Mouse (Mus musculus) neural tube, embryonic 12.5 days (tissue): ENCODE results near the gene Tmem184a. TPM values are rescaled to one million over a fixed set of nuclear protein-coding genes. Genes with fewer than 3 reads are reported as not detected.

Experiments
- ATAC-seq: fragments of 200-750 bp; cut with Nextera tagmentation; 2 replicates; pipeline ENCODE4 v1.8.0; 2017; ENCODE audit warnings: low read depth, mild to moderate bottlenecking, moderate TSS enrichment, moderate library complexity; ENCODE audit not compliant: low FRiP score
- H3K27ac ChIP-seq: fragments of 300-500 bp; sonication (generic); 2 replicates; pipeline ENCODE4 v1.5.1; 2016
- H3K27me3 ChIP-seq: fragments of 300-500 bp; sonication (generic); replicated peaks from 2 replicates; pipeline ENCODE4 v1.6.1; 2016; ENCODE audit warnings: mild to moderate bottlenecking
- H3K36me3 ChIP-seq: fragments of 300-500 bp; sonication (generic); 2 replicates; pipeline ENCODE4 v1.6.1; 2016; ENCODE audit warnings: mild to moderate bottlenecking
- H3K4me1 ChIP-seq: fragments of 300-500 bp; sonication (generic); 2 replicates; pipeline ENCODE4 v1.6.1; 2016
- H3K4me2 ChIP-seq: fragments of 300-500 bp; sonication (generic); replicated peaks from 2 replicates; pipeline ENCODE4 v1.6.1; 2016; ENCODE audit warnings: mild to moderate bottlenecking
- H3K4me3 ChIP-seq: fragments of 300-500 bp; sonication (generic); 2 replicates; pipeline ENCODE4 v1.5.1; 2016
- H3K9ac ChIP-seq: fragments of 300-500 bp; sonication (generic); 2 replicates; pipeline ENCODE4 v1.6.1; 2016; ENCODE audit warnings: mild to moderate bottlenecking
- H3K9me3 ChIP-seq: fragments of 300-500 bp; sonication (generic); 2 replicates; pipeline ENCODE4 v1.6.1; 2016; ENCODE audit warnings: mild to moderate bottlenecking
- WGBS: fragments of 180-500 bp; shearing (Covaris S2); methylation state at CpG from one replicate; pipeline ENCODE4 v1.1.7; 2016; 5-methylcytosine and 5-hydroxymethylcytosine counted together
- polyA plus RNA-seq: library from polyadenylated mRNA; unstranded; fragments of >200 nt; fragmentation: Nextera tagmentation; extraction: Ambion mirVana; gene quantifications from 2 replicates; pipeline ENCODE4 v1.2.1, GENCODE M21; 2016

Tmem184a gene
- polyA plus RNA-seq, 1 experiment from 2014 or later = 0.68 TPM

DNA sequence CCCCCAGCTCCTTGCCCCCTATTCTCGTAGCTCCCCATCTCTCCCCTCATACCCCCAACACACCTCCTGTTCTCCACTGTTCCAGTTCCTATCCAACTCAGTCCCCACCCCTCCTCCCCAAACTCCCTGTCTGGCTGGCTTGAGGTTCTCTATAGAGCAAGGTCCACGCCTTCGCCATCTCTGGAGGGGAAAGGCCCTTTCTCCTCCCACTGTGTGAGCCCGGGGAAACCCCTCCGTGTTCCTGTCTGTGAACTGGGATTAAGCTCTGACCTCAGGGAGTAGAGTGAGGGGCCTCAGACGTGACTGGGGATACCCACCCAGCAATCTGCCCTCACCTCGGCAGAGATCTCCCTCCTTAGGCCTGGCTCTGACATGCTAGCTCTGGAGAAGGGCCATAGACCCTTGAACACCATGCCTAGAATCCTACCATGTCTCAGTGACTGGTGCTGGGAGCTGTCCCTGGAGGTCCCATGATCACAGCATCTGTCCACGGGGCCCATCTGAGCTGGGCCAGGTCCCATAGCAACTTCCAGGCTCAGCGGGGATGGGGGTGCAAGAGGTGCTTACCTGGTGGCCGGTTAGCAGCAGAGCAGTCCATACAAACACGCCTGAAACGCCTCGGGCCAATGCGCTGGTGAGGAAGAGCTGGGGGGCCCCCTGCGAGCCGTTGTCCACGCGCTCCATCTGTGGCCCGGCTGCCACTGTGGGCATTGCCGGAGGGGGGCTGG is 7.2 kb downstream of the Tmem184a start:
- H3K9ac ChIP-seq = no peak overlapping the region
- peaks cover 32% of the 10 kb centered on the region for H3K27me3 ChIP-seq
- H3K4me1 ChIP-seq = peaks cover 4% of the 10 kb centered on the region
- H3K27ac ChIP-seq = no peak overlapping the region
- H3K4me2 ChIP-seq = no peak overlapping the region
- no peaks in the 10 kb centered on the region for H3K36me3 ChIP-seq
- H3K9me3 ChIP-seq = no peaks in the 10 kb centered on the region
- no peak overlapping the region for H3K4me3 ChIP-seq
- no peak for ATAC-seq
- 74% methylated on average over 20 of the region's 20 CpGs for WGBS

DNA sequence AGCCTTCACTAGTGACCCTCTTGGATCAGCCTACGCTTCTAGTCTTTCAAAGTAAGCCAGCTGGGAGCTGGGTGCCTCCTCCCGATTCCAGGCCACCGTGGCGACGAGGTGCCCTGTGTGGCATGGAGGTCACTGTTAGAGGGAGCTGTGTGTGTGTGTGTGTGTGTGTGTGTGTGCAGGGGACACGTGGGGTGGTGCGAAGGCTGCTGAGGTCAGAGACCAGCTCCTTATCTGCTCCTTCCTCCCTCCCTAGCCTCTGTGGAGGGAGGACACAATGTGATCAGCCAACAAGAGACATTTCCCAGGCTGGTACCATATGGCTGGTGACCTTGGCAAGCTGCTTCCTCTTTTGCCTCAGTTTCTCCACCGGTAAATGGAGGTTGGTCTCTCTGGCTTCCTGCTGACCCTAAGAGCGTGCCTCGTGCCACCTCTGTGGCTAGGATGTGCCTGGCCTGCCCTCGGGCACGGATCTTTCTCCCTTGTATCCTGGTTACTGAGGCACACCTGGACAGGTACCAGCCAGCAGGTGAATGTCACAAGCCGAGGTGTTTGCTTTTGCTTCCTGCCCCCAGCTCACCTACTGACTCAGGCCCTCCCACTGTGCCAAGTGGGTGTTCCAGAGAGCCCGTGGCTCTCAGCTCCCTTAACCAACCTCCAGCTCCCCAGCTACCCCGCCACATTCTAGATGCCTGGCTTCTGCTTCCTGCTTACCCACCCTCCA is 7.9 kb downstream of the Tmem184a start:
- peaks cover 32% of the 10 kb centered on the region for H3K27me3 ChIP-seq
- no peak for ATAC-seq
- no peak overlapping the region for H3K27ac ChIP-seq
- no peak overlapping the region for H3K4me3 ChIP-seq
- WGBS = 80% methylated on average over 15 of the region's 15 CpGs
- no peak overlapping the region for H3K9ac ChIP-seq
- no peak overlapping the region for H3K4me2 ChIP-seq
- H3K9me3 ChIP-seq = no peaks in the 10 kb centered on the region
- no peaks in the 10 kb centered on the region for H3K36me3 ChIP-seq
- H3K4me1 ChIP-seq = peaks cover 4% of the 10 kb centered on the region

DNA sequence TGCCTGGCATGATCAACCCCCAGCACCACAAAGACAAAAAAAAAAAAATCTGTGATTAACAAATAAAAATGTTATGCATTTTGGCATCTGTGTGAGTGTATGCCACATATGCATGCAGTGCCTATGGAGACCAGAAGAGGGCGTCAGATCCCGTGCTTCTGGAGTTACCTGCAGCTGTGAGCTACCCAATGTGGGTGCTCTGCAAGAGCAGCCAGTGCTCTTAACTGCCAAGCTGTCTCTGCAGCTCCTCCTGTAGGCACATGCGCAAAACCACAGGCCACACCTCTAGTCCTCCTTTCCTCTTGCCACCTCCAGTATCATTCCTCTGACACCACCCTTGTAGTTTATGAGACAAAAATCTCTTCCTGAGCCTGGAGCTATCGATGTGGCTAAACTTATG is 10.3 kb downstream of the Tmem184a start:
- Histone ChIP-seq H3K4me2 (no peak overlapping the region), H3K9ac (no peak overlapping the region), H3K27me3 (peaks cover 19% of the 10 kb centered on the region), H3K4me1 (peaks cover 4% of the 10 kb centered on the region), H3K36me3 (no peaks in the 10 kb centered on the region), H3K27ac (no peak overlapping the region), H3K9me3 (no peaks in the 10 kb centered on the region), H3K4me3 (no peak overlapping the region)
- WGBS = 56% methylated on average over 4 of the region's 4 CpGs
- ATAC-seq = no peak

DNA sequence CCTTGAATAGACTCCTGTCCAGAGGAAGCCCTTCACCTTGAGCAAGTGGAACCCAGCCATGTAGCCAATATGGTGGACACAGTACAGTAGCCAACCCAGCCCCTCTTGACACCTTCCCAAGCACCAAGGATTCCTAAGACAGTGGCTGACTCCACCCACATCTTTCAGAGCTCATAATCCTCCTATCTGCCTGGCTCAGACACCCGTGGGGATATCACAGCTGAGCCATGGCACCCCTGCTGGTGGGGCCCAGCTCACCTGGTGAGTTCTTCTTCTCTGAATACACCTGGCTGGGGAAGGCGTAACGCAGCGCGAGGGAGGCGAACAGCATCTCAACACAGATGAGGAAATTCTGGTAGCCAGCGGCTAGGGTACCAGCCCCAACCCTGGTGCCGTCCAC is 13.8 kb downstream of the Tmem184a start:
- H3K27ac ChIP-seq = no peak overlapping the region

DNA sequence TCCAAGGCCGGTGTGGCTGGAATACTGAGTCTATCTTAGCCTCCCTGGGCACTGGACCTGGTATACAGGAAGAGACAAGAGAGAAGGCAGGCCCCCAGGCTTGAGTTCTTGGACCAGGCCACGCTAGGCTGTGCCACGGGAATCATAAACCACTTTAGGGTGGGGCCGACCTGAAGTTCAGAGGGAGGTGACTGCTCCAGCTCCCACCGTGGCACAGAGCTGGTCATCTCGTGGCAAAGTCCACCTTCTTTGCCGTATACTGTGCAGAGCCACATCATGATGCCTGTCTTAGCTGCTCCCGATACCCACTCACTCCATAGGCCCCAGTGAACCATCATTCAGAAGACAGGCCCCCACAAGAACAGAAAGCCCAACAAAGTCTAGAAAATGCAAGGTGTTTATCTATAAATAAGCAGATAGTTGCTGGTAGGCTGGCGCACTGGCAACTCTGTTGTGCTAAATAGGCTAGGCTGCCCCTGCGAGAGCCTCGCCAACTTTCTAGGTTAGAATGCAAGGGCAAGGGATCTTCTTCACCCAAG is 15.1 kb downstream of the Tmem184a start:
- no peaks in the 10 kb centered on the region for H3K9me3 ChIP-seq
- no peak overlapping the region for H3K27ac ChIP-seq
- H3K27me3 ChIP-seq = no peaks in the 10 kb centered on the region
- peaks cover 22% of the 10 kb centered on the region for H3K36me3 ChIP-seq
- H3K4me2 ChIP-seq = 0 out of 2 replicates have a peak overlapping the region, but pooled peaks have one; percentile 43
- H3K4me1 ChIP-seq = peaks cover 14% of the 10 kb centered on the region
- WGBS = 90% methylated on average over 11 of the region's 11 CpGs
- H3K9ac ChIP-seq = no peak overlapping the region
- H3K4me3 ChIP-seq = no peak overlapping the region
- ATAC-seq = no peak

More for the DNA sequence above, 13.8 kb downstream of the Tmem184a start:
- 91% methylated on average over 8 of the region's 8 CpGs for WGBS
- Histone ChIP-seq H3K9me3 (no peaks in the 10 kb centered on the region), H3K36me3 (peaks cover 10% of the 10 kb centered on the region), H3K27me3 (no peaks in the 10 kb centered on the region), H3K9ac (no peak overlapping the region), H3K4me1 (peaks cover 14% of the 10 kb centered on the region), H3K4me3 (no peak overlapping the region), H3K4me2 (no peak overlapping the region)
- no peak for ATAC-seq

DNA sequence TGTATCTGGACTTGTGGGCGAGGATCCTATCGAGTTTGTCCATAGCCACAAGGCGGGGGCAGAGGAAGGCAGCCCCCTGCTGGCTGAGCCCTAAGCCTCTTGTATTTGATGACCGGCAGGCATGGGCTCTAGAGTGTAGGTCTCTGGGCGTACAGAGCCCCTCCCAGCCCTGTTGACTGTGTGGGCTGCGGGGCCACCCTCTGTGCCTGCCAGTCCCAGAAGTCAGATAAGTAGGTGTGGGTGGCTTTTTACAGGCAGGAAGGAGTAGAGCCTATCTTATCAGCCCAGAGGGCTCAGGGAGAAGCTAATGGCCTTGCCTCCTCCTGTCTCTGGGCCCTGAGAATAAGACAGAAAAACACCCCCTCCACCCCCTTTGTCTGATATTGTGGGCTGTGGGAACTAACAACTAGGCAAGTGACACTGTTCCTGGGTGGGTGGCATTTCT is 15.6 kb downstream of the Tmem184a start:
- H3K27ac ChIP-seq = no peak overlapping the region
- H3K4me1 ChIP-seq = peaks cover 19% of the 10 kb centered on the region
- H3K27me3 ChIP-seq = no peaks in the 10 kb centered on the region; the same call in 1 of the 2 replicates
- 10% methylated on average over 6 of the region's 6 CpGs for WGBS
- H3K4me2 ChIP-seq = peak overlapping the region; percentile 43
- H3K9me3 ChIP-seq = no peaks in the 10 kb centered on the region
- ATAC-seq = no peak
- peaks cover 27% of the 10 kb centered on the region for H3K36me3 ChIP-seq
- H3K4me3 ChIP-seq = no peak overlapping the region
- H3K9ac ChIP-seq = no peak overlapping the region

DNA sequence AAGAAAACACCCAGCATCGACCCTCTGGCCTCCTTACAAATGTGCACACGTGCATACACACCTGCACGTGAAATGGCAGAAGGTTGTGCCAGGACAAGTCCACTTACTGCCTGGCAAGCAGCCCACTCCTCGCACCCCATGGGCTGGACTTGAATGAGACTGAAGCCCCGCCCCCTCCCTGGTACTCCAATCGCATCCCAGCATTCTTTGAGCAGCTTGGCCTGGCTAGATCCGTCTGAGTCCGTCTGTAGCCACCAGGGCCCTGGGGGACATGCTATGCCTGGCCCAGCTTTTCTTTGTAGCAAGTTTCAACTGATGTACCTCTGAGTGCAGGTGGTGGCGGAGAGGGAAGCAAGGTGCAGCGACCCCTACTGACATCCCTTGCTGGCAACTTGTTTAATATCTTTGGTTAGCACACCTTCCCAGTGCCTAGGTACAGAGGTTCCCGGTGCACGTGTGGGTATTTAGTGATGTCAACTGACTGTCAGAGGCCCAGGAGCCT is 16.1 kb downstream of the Tmem184a start:
- peaks cover 24% of the 10 kb centered on the region for H3K4me1 ChIP-seq
- no peak overlapping the region for H3K4me3 ChIP-seq
- H3K27ac ChIP-seq = no peak overlapping the region
- peak; percentile 70; the same call in 1 of the 2 replicates for ATAC-seq
- H3K36me3 ChIP-seq = peaks cover 28% of the 10 kb centered on the region
- WGBS = 9% methylated on average over 12 of the region's 12 CpGs
- no peak overlapping the region for H3K9ac ChIP-seq
- H3K4me2 ChIP-seq = peak overlapping the region; percentile 43
- H3K9me3 ChIP-seq = no peaks in the 10 kb centered on the region
- no peaks in the 10 kb centered on the region; the same call in 1 of the 2 replicates for H3K27me3 ChIP-seq

DNA sequence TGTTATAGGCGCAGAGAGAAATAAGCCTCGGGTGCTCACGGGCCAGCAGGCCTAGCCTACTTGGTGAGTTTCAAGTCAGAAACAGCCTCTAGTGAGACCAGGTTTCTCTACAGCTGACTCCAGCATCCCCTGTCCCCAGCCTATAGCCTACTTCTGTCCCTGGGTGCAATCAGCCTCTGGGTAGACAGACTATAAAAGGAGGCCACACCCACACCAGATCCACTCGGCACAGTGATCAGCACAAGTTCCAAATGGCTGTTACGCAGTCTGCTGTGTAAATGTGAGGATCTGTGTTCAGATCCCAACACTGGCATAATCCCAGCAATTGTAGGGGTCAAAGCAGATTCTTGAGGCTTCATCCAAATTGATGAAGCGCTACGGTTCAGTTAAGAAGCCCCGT is 16.6 kb downstream of the Tmem184a start:
- WGBS = 74% methylated on average over 8 of the region's 8 CpGs
- H3K4me2 ChIP-seq = no peak overlapping the region
- no peaks in the 10 kb centered on the region for H3K9me3 ChIP-seq
- H3K4me1 ChIP-seq = peaks cover 29% of the 10 kb centered on the region
- ATAC-seq = no peak
- no peak overlapping the region for H3K9ac ChIP-seq
- H3K27me3 ChIP-seq = no peaks in the 10 kb centered on the region; the same call in 1 of the 2 replicates
- no peak overlapping the region for H3K27ac ChIP-seq
- peaks cover 28% of the 10 kb centered on the region for H3K36me3 ChIP-seq
- H3K4me3 ChIP-seq = no peak overlapping the region

DNA sequence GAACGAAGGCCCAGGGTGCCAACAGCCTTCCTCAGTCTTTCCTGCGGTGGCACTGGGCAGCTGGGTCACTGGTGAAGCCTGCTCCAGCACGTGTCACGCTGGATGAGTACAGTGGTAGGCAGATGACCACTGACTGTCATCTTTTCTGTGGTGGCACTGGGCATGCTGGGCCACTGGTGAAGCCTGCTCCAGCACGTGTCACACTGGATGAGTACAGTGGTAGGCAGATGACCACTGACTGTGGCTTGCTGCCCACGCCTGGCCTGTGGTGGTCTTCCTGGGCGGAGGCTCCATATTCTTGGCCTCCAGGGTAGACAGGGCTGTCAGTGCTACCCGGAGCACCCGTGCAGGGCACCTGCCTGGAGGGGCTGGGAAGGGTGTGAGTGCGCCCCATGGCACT is 17.8 kb downstream of the Tmem184a start:
- Histone ChIP-seq H3K36me3 (peaks cover 28% of the 10 kb centered on the region), H3K27me3 (no peaks in the 10 kb centered on the region; the same call in 1 of the 2 replicates), H3K9ac (no peak overlapping the region), H3K4me3 (no peak overlapping the region), H3K27ac (no peak overlapping the region), H3K4me1 (peaks cover 42% of the 10 kb centered on the region), H3K9me3 (no peaks in the 10 kb centered on the region), H3K4me2 (no peak overlapping the region)
- 91% methylated on average over 10 of the region's 10 CpGs for WGBS
- ATAC-seq = no peak

DNA sequence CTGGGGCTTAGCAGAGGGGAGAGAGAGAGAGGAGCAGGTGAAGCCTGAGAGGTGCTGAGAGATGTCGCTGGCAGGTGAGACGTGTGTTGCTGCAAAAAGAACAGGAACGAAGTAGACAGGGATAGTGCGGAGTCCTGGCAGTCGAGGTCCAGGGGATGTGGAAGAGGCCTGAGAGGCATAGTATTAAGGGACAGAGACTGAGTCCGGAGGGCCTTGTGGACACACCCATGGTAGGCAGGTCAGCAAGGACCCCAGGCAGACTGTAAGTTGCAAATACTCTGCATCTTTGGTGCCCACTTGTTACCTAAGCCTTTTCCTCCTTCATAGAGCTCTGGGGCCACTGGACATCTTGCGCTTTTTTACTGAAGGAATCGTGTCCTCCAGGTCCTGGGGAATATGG is 18.5 kb downstream of the Tmem184a start:
- Histone ChIP-seq H3K27me3 (no peaks in the 10 kb centered on the region; the same call in 1 of the 2 replicates), H3K4me2 (no peak overlapping the region), H3K27ac (no peak overlapping the region), H3K9ac (no peak overlapping the region), H3K4me1 (peaks cover 48% of the 10 kb centered on the region), H3K36me3 (peaks cover 28% of the 10 kb centered on the region), H3K4me3 (no peak overlapping the region), H3K9me3 (no peaks in the 10 kb centered on the region)
- no peak for ATAC-seq
- WGBS = 94% methylated on average over 8 of the region's 8 CpGs

DNA sequence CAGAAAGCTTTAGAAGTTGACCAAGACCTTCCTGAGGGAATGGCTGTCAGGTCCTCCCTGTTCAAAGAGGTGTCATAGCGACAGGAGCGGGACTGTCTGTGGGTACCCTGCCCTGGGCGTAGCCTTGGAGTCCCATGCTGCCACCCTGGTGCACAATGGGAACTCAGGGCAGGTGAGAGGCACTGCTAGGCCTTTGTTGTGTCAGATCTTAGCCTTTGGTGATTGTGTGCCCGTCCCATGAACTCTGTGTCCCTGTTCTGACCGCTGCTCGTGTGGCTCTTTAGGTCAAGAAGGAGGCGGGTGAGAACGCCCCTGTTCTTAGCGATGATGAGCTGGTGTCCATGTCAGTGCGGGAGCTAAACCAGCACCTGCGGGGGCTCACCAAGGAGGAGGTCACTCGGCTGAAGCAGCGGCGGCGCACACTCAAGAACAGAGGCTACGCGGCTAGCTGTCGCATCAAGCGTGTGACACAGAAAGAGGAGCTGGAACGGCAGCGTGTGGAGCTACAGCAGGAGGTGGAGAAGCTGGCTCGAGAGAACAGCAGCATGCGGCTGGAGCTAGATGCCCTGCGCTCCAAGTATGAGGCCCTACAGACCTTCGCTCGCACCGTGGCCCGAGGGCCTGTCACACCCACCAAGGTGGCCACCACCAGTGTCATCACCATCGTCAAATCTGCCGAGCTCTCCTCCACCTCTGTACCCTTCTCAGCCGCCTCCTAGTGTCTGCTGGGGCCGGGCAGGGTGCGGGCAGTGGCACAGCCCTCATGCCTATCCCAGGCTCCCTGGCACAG is 19.7 kb downstream of the Tmem184a start:
- Histone ChIP-seq H3K4me1 (peaks cover 59% of the 10 kb centered on the region), H3K9me3 (no peaks in the 10 kb centered on the region), H3K9ac (no peak overlapping the region), H3K36me3 (peaks cover 28% of the 10 kb centered on the region), H3K27me3 (no peaks in the 10 kb centered on the region; the same call in 1 of the 2 replicates), H3K27ac (no peak overlapping the region), H3K4me3 (no peak overlapping the region), H3K4me2 (no peak overlapping the region)
- ATAC-seq = no peak
- WGBS = 92% methylated on average over 33 of the region's 33 CpGs
